Comparison of ENCODE assay signal across 8 mouse cellular contexts in genomic region chr9:43104526-43104872, GRCm38 (mm10). TPM values are rescaled to one million over a fixed set of nuclear protein-coding genes. Genes with fewer than 3 reads are reported as not detected.
A peak's percentile ranks its signal among the peaks of the same experiment; 100 is the strongest.
DNase-seq lines count a peak whose midpoint lies in the region; ATAC-seq and TF ChIP-seq lines count a peak whose summit lies in the region.

No protein-coding gene starts in this region.

- dilution Hi-C loops in CH12.LX (cut with MboI; ENCODE audit: extremely low pct_ligation_motif_present, extremely low pct_unique_long_range_greater_than_20kb, low sequenced_read_pairs): no loop called here

- no peaks in the 10 kb centered on the region for H3K9me3 ChIP-seq in CH12.LX (replicated peaks; ENCODE audit: low read length)
- no peaks in the 10 kb centered on the region for H3K9me3 ChIP-seq in forebrain, embryonic 15.5 days
- H3K9me3 ChIP-seq in liver, embryonic 13.5 days (replicated peaks): no peaks in the 10 kb centered on the region

- WGBS in forebrain, embryonic 15.5 days: 3% methylated on average over 4 of the region's 4 CpGs
- WGBS in liver, embryonic 13.5 days (ENCODE audit: insufficient replicate concordance): 11% methylated on average over 4 of the region's 4 CpGs

- in situ Hi-C loops in CH12.LX (cut with MboI; ENCODE audit: low pct_ligation_motif_present, low pct_unique_long_range_greater_than_20kb, low sequenced_read_pairs): no loop called here

- H3K36me3 ChIP-seq in CH12.LX (replicated peaks in 1 of 2; ENCODE audit: control insufficient read depth in 1 of 2, insufficient read depth in 1 of 2, low read length in 1 of 2): no peaks in the 10 kb centered on the region
- H3K36me3 ChIP-seq in forebrain, embryonic 15.5 days: no peaks in the 10 kb centered on the region
- H3K36me3 ChIP-seq in liver, embryonic 13.5 days: no peaks in the 10 kb centered on the region

- DNase-seq in gastrocnemius, adult 2 months: no peak
- no peak for DNase-seq in gastrocnemius, postnatal 10 days
- DNase-seq in CH12.LX (ENCODE audit: extremely low read depth): no peak
- DNase-seq in liver, embryonic 13.5 days: no peak
- DNase-seq in right cerebral cortex, postnatal 4 days: no peak
- DNase-seq in layer of hippocampus, adult 9-10 months (ENCODE audit: low spot score): no peak
- no peak for DNase-seq in right cerebral cortex, adult 18-20 months

- no peak for TF ChIP-seq POLR2A in CH12.LX (IDR thresholded peaks at IDR 0.05; ENCODE audit: low read depth, low read length)

- H3K4me3 ChIP-seq in gastrocnemius, adult 2 months: peak overlapping the region; percentile 97
- H3K4me3 ChIP-seq in CH12.LX (replicated peaks in 1 of 3; ENCODE audit: low read depth in 2 of 3, low read length in 2 of 3, poor library complexity in 1 of 3): peak overlapping the region; percentile 85 to 96 (median 86)
- peak overlapping the region; percentile 97 for H3K4me3 ChIP-seq in forebrain, embryonic 15.5 days
- H3K4me3 ChIP-seq in liver, embryonic 13.5 days (replicated peaks): peak overlapping the region; percentile 92

- intact Hi-C loops in gastrocnemius, adult 2 months (cut with DNase I): no loop called here

- peak overlapping the region; percentile 80 for H3K9ac ChIP-seq in CH12.LX (ENCODE audit: insufficient read depth, low read depth)
- H3K9ac ChIP-seq in forebrain, embryonic 15.5 days (replicated peaks): peak overlapping the region; percentile 91
- H3K9ac ChIP-seq in liver, embryonic 13.5 days: peak overlapping the region; percentile 98

- H3K27ac ChIP-seq in gastrocnemius, adult 2 months: peak overlapping the region; percentile 97
- no peak overlapping the region for H3K27ac ChIP-seq in CH12.LX (ENCODE audit: insufficient read depth, low read depth)
- H3K27ac ChIP-seq in forebrain, embryonic 15.5 days (replicated peaks): no peak overlapping the region
- H3K27ac ChIP-seq in liver, embryonic 13.5 days: peak overlapping the region; percentile 98

- no peak for TF ChIP-seq CTCF in gastrocnemius, adult 2 months (IDR thresholded peaks at IDR 0.05)
- no peak for TF ChIP-seq CTCF in CH12.LX (conservative IDR thresholded peaks at IDR 0.05 in 1 of 2, IDR thresholded peaks at IDR 0.05 in 1 of 2; ENCODE audit: low read depth in 2 of 2, low read length in 2 of 2)

- ATAC-seq in forebrain, embryonic 15.5 days (replicated peaks): no peak
- ATAC-seq in liver, embryonic 13.5 days (ENCODE audit: low read depth): no peak

- peak overlapping the region; percentile 98 for H3K4me2 ChIP-seq in CH12.LX (ENCODE audit: insufficient read depth, low read depth, poor library complexity, severe bottlenecking)
- H3K4me2 ChIP-seq in forebrain, embryonic 15.5 days (replicated peaks): peak overlapping the region; percentile 76
- H3K4me2 ChIP-seq in liver, embryonic 13.5 days: peak overlapping the region; percentile 77

- TF ChIP-seq RAD21 in CH12.LX (IDR thresholded peaks at IDR 0.05; ENCODE audit: low read depth, low read length): no peak

- peaks cover 30% of the 10 kb centered on the region for H3K79me2 ChIP-seq in CH12.LX (replicated peaks; ENCODE audit: control insufficient read depth, extremely low read depth, insufficient read depth, poor library complexity, severe bottlenecking)

- H3K27me3 ChIP-seq in CH12.LX (replicated peaks): no peaks in the 10 kb centered on the region
- no peaks in the 10 kb centered on the region for H3K27me3 ChIP-seq in forebrain, embryonic 15.5 days
- peaks cover 39% of the 10 kb centered on the region for H3K27me3 ChIP-seq in liver, embryonic 13.5 days

- peaks cover 5 to 26% of the 10 kb centered on the region in 2 experiments for H3K4me1 ChIP-seq in CH12.LX (ENCODE audit: control insufficient read depth in 1 of 2, insufficient read depth in 2 of 2)
- H3K4me1 ChIP-seq in forebrain, embryonic 15.5 days: peaks cover 55% of the 10 kb centered on the region
- peaks cover 70% of the 10 kb centered on the region for H3K4me1 ChIP-seq in liver, embryonic 13.5 days (replicated peaks)

- no peak for TF ChIP-seq EP300 in CH12.LX (IDR thresholded peaks at IDR 0.05; ENCODE audit: low read length)

TF ChIP-seq in CH12.LX, 34 proteins besides CTCF, POLR2A, EP300 and RAD21:
- TF ChIP-seq MYC (IDR thresholded peaks at IDR 0.05; ENCODE audit: low read depth, low read length) (no peak), MEF2A (IDR thresholded peaks at IDR 0.05; ENCODE audit: borderline replicate concordance, low read depth, low read length) (no peak), BHLHE40 (IDR thresholded peaks at IDR 0.05; ENCODE audit: low read depth, low read length) (no peak), USF2 (conservative IDR thresholded peaks at IDR 0.05; ENCODE audit: low read depth, low read length) (no peak), MAFK (IDR thresholded peaks at IDR 0.05; ENCODE audit: insufficient replicate concordance, low read length) (no peak), TCF12 (IDR thresholded peaks at IDR 0.05; ENCODE audit: low read depth, low read length) (no peak), ZC3H11A (IDR thresholded peaks at IDR 0.05; ENCODE audit: low read depth, low read length) (no peak), PAX5 (IDR thresholded peaks at IDR 0.05; ENCODE audit: low read length) (no peak), CHD1 (IDR thresholded peaks at IDR 0.05; ENCODE audit: low read depth, low read length) (no peak), MAX (IDR thresholded peaks at IDR 0.05; ENCODE audit: low read length) (no peak), ZMIZ1 (IDR thresholded peaks at IDR 0.05; ENCODE audit: low read depth, low read length) (no peak), UBTF (IDR thresholded peaks at IDR 0.05; ENCODE audit: low read depth, low read length) (no peak)

RNA-seq across cellular contexts. Expression of gene Arhgef12, which starts 2.5 kb away (rescaled TPM):
- 10 to 100 TPM; 41.9 to 61.9 TPM for total RNA-seq in gastrocnemius, adult 2 months (2021)
- total RNA-seq in gastrocnemius, postnatal 10 days (2021): 10 to 100 TPM; 49.6 to 54.5 TPM
- 8.7 and 10.4 TPM in 2 replicates for total RNA-seq in CH12.LX (2012; rRNA removed)
- total RNA-seq in CH12.LX (2014; rRNA removed): 4.7 and 4.9 TPM in 2 replicates
- 7.8 and 9.4 TPM in 2 replicates for polyA plus RNA-seq in CH12.LX (2012; ENCODE audit: insufficient read length, low read depth)
- 19.3 and 20.0 TPM in 2 replicates for polyA plus RNA-seq in forebrain, embryonic 15.5 days (2015; fragmentation: Nextera tagmentation; extraction: Ambion mirVana)
- 4.3 and 5.3 TPM in 2 replicates for polyA plus RNA-seq in liver, embryonic 13.5 days (2015; fragmentation: Nextera tagmentation; extraction: Ambion mirVana)

RNA-seq across cellular contexts. Expression of gene Tmem136, which starts 11.9 kb away (rescaled TPM):
- 1 to 10 TPM; 2.3 to 3.0 TPM for total RNA-seq in gastrocnemius, adult 2 months (2021)
- 1 to 10 TPM; 1.3 to 3.0 TPM for total RNA-seq in gastrocnemius, postnatal 10 days (2021)
- total RNA-seq in CH12.LX (2012; rRNA removed) (2.3 and 3.8 TPM in 2 replicates), CH12.LX (2014; rRNA removed) (0.17 and 0.38 TPM in 2 replicates)
- 0.34 and 0.52 TPM in 2 replicates for polyA plus RNA-seq in CH12.LX (2012; ENCODE audit: insufficient read length, low read depth)
- polyA plus RNA-seq in forebrain, embryonic 15.5 days (2015; fragmentation: Nextera tagmentation; extraction: Ambion mirVana): 7.5 and 9.3 TPM in 2 replicates
- 0.64 and 0.73 TPM in 2 replicates for polyA plus RNA-seq in liver, embryonic 13.5 days (2015; fragmentation: Nextera tagmentation; extraction: Ambion mirVana)

Comparison
In these comparisons a context has a peak if more than half of its experiments do, and no peak if none do; other contexts are left out.
1. H3K27ac ChIP-seq: peak in gastrocnemius, adult 2 months (single experiment) and liver, embryonic 13.5 days (single experiment); none in CH12.LX (single experiment) and forebrain, embryonic 15.5 days (single experiment).
2. Peak in every context shown above with its lines, with median percentiles within 50 percentile points of each other: H3K4me3 ChIP-seq, H3K4me2 ChIP-seq and H3K9ac ChIP-seq.